Mouse (Mus musculus): ENCODE measurements around the gene Ppp1r27. TPM values are rescaled to one million over a fixed set of nuclear protein-coding genes. Genes with fewer than 3 reads are reported as not detected.

Gene Ppp1r27
- polyA plus RNA-seq, 1 experiment from 2014 or later, result 8.5 TPM

DNA sequence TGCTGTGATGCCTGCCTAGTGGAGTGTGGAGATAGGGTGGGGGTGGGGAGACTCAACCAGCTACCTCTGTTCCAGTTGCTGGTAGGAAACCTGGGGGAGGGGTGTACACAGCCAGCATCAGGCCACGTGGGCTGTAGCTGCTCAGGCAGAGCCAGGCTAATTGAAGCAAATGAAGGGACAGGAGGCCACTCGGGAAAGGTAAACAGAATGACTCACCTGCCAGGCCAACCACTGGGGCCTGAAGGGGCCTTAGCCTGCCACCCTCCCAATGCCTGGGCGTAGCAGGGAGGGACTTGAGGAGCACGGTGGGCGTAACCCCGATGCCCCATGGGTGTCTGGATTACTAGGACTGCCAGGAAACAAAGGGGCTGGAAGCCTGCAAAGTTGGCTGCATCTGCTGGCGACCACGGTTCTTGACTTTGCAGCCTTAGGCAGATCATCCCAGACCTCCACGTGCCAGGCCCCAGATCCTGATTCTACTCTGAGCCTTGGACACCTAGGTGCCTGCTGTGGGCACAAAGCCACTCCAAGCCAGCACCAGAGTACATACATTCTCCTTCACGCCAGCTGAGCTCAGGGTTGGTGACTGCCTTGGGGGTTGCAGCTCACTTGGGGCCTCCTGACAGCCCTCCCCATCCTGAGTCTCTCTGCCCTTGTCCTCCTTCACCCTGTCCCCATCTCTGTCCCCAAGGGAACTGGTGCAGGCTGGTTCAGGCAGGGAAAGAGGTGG, 11.5 kb downstream of the Ppp1r27 start:
- Histone ChIP-seq H3K27ac (ENCODE audit: low read length) (0 out of 2 replicates have a peak overlapping the region, but pooled peaks have one; percentile 61), H3K27me3 (ENCODE audit: control insufficient read depth, insufficient read depth, low read length) (0 out of 2 replicates have a peak, but pooled peaks cover 2% of the 10 kb centered on the region), H3K4me3 (ENCODE audit: low read length) (no peak overlapping the region), H3K9ac (ENCODE audit: low read length) (0 out of 2 replicates have a peak overlapping the region, but pooled peaks have one; percentile 22), H3K9me3 (replicated peaks; ENCODE audit: control insufficient read depth, low read length) (no peaks in the 10 kb centered on the region), H3K4me1 (ENCODE audit: control insufficient read depth, insufficient read depth, low read length) (peaks cover 26% of the 10 kb centered on the region), H3K4me2 (ENCODE audit: low read depth, low read length) (no peak overlapping the region), H3K36me3 (ENCODE audit: control insufficient read depth, insufficient read depth) (peaks cover 15% of the 10 kb centered on the region)
- ATAC-seq (replicated peaks; ENCODE audit: extremely low read depth, insufficient read depth, low FRiP score), result no peak
- WGBS, result 29% methylated on average over 10 of the region's 10 CpGs

DNA sequence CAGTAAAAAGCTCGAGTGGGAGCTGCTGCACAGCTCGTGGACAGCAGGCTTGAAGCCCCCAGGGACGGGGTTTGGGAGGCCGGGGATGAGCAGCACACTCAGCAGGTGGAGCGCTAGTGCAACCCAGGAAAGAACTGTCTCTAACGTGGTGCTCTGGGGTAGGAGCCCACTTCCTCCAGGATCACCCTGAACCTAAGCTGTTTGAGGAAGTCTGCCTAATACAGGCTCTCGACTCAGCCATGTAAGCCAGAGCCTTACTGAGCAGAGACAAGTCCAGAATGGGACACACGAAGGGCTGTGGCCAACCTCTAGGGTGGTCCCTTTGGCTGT, 12.0 kb downstream of the Ppp1r27 start:
- Histone ChIP-seq H3K27ac (ENCODE audit: low read length) (peak overlapping the region; percentile 61), H3K4me2 (ENCODE audit: low read depth, low read length) (no peak overlapping the region), H3K27me3 (ENCODE audit: control insufficient read depth, insufficient read depth, low read length) (0 out of 2 replicates have a peak, but pooled peaks cover 4% of the 10 kb centered on the region), H3K4me3 (ENCODE audit: low read length) (no peak overlapping the region), H3K36me3 (ENCODE audit: control insufficient read depth, insufficient read depth) (peaks cover 9% of the 10 kb centered on the region), H3K9ac (ENCODE audit: low read length) (no peak overlapping the region), H3K9me3 (replicated peaks; ENCODE audit: control insufficient read depth, low read length) (no peaks in the 10 kb centered on the region), H3K4me1 (ENCODE audit: control insufficient read depth, insufficient read depth, low read length) (peaks cover 26% of the 10 kb centered on the region)
- WGBS, result 30% methylated on average over 8 of the region's 8 CpGs
- ATAC-seq (replicated peaks; ENCODE audit: extremely low read depth, insufficient read depth, low FRiP score), result no peak

DNA sequence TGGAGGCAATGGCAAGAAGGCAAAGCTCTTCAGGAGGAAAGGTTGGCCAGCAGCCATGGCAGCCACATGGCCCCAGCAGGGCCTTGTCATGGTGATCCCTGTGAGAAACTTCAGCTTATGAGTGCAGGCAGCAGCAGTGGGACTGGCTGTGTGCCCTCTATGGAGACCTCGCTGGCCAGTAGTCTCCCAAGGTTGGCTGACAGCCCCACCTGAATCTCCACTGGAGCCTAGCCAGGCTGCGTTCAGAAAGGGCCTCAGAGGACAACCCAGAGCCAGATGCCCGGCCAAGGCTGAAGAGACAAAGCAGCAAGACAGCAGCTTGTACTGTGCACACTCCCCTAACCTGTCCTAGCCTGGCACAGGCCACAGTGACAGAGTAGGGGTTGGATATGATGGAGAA, 12.4 kb downstream of the Ppp1r27 start:
- no peak overlapping the region for H3K4me3 ChIP-seq (ENCODE audit: low read length)
- H3K9ac ChIP-seq (ENCODE audit: low read length), result no peak overlapping the region
- no peak overlapping the region for H3K4me2 ChIP-seq (ENCODE audit: low read depth, low read length)
- peaks cover 7% of the 10 kb centered on the region for H3K36me3 ChIP-seq (ENCODE audit: control insufficient read depth, insufficient read depth)
- WGBS, result 33% methylated on average over 3 of the region's 3 CpGs
- no peaks in the 10 kb centered on the region for H3K9me3 ChIP-seq (replicated peaks; ENCODE audit: control insufficient read depth, low read length)
- peaks cover 7% of the 10 kb centered on the region; the same call in 1 of the 2 replicates for H3K27me3 ChIP-seq (ENCODE audit: control insufficient read depth, insufficient read depth, low read length)
- ATAC-seq (replicated peaks; ENCODE audit: extremely low read depth, insufficient read depth, low FRiP score), result peak; percentile 47
- peaks cover 26% of the 10 kb centered on the region for H3K4me1 ChIP-seq (ENCODE audit: control insufficient read depth, insufficient read depth, low read length)
- peak overlapping the region; percentile 61 for H3K27ac ChIP-seq (ENCODE audit: low read length)

DNA sequence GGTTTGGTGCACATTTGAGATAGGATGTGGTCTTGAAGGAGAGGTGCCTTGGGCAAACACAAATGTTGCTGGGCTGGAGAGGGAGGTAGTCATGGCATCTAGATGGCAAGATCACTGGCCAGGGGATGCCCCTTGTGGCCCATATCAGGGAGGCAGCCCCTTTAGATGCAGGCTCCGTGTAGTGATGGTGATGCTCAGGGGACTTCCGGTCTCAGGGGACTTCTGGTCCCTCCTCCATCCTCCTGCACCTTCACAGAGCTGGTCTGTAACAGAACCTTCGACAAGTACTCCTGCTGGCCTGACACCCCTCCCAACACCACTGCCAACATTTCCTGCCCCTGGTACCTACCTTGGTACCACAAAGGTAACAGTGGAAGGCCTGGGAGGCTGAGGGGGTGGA, 15.1 kb downstream of the Ppp1r27 start:
- Histone ChIP-seq H3K9ac (ENCODE audit: low read length) (no peak overlapping the region), H3K4me1 (ENCODE audit: control insufficient read depth, insufficient read depth, low read length) (peaks cover 25% of the 10 kb centered on the region), H3K36me3 (ENCODE audit: control insufficient read depth, insufficient read depth) (no peaks in the 10 kb centered on the region), H3K9me3 (replicated peaks; ENCODE audit: control insufficient read depth, low read length) (no peaks in the 10 kb centered on the region), H3K27ac (ENCODE audit: low read length) (no peak overlapping the region), H3K4me2 (ENCODE audit: low read depth, low read length) (no peak overlapping the region), H3K4me3 (ENCODE audit: low read length) (no peak overlapping the region), H3K27me3 (ENCODE audit: control insufficient read depth, insufficient read depth, low read length) (peaks cover 31% of the 10 kb centered on the region)
- ATAC-seq (replicated peaks; ENCODE audit: extremely low read depth, insufficient read depth, low FRiP score), result no peak
- WGBS, result 63% methylated on average over 3 of the region's 3 CpGs

DNA sequence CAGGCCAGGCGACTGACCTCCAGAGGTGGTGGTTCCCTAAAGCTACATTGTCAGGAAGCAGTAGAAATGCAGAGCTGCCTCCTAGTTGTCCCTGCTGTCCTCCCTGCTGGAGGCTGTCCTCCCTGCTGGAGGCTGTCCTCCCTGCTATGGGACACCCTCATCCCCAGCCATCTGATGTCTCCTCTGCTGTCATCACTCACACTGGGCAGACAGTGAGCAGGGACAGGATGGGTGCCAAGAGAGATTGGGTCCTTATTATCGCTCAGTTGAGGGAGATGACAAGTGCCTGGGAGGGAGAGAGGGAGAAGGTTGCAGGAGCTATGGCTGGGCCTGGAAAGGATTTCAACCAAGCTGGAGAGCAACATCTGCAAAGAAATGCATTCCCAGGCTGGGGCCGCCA, 15.8 kb downstream of the Ppp1r27 start:
- Histone ChIP-seq H3K27ac (ENCODE audit: low read length) (no peak overlapping the region), H3K4me1 (ENCODE audit: control insufficient read depth, insufficient read depth, low read length) (peaks cover 29% of the 10 kb centered on the region), H3K4me3 (ENCODE audit: low read length) (no peak overlapping the region), H3K9me3 (replicated peaks; ENCODE audit: control insufficient read depth, low read length) (no peaks in the 10 kb centered on the region), H3K9ac (ENCODE audit: low read length) (no peak overlapping the region), H3K4me2 (ENCODE audit: low read depth, low read length) (no peak overlapping the region), H3K27me3 (ENCODE audit: control insufficient read depth, insufficient read depth, low read length) (peaks cover 37% of the 10 kb centered on the region), H3K36me3 (ENCODE audit: control insufficient read depth, insufficient read depth) (no peaks in the 10 kb centered on the region)
- no peak for ATAC-seq (replicated peaks; ENCODE audit: extremely low read depth, insufficient read depth, low FRiP score)
- 43% methylated on average over 3 of the region's 3 CpGs for WGBS

DNA sequence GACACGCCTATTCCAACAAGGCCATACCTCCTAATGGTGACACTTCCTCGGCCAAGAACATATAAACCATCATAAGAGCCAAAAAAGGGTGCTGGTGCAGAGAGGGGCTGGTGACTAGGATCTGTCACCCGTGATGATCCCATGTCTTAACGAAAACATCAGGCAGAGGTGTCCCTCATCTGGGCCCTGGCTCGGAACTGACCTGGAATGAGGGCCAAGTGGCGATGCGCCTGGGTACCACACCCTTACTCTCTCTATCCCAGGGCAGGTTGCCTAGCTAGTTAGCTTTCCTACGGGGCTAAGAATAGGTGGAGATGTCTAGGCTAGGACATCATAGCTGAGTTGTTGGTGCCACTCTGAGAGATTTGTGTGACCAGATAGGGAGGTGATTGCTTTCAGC, 16.8 kb downstream of the Ppp1r27 start:
- no peak overlapping the region for H3K27ac ChIP-seq (ENCODE audit: low read length)
- H3K9me3 ChIP-seq (replicated peaks; ENCODE audit: control insufficient read depth, low read length), result no peaks in the 10 kb centered on the region
- H3K4me3 ChIP-seq (ENCODE audit: low read length), result no peak overlapping the region
- H3K9ac ChIP-seq (ENCODE audit: low read length), result no peak overlapping the region
- peaks cover 19% of the 10 kb centered on the region for H3K4me1 ChIP-seq (ENCODE audit: control insufficient read depth, insufficient read depth, low read length)
- H3K27me3 ChIP-seq (ENCODE audit: control insufficient read depth, insufficient read depth, low read length), result peaks cover 48% of the 10 kb centered on the region
- H3K36me3 ChIP-seq (ENCODE audit: control insufficient read depth, insufficient read depth), result no peaks in the 10 kb centered on the region
- H3K4me2 ChIP-seq (ENCODE audit: low read depth, low read length), result no peak overlapping the region
- no peak for ATAC-seq (replicated peaks; ENCODE audit: extremely low read depth, insufficient read depth, low FRiP score)
- WGBS, result 78% methylated on average over 8 of the region's 8 CpGs

DNA sequence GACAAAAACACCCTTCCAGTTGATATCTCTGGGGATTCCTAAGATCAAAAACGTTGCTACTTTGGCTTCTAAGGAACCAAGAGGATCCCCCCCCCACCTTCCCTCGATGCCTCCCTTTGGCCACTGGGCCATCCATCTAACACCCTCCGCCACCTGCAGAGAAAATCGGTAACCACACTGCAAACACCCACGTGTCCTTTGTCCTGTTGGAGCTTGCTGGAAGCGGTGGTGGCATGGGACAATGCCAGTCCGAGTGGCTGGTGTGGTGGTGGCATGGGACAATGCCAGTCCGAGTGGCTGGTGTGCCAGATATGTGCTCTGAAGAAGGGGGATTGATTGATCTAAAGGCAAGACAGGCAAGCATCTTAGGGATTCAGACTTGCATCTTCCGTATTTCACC, 19.3 kb downstream of the Ppp1r27 start:
- ATAC-seq (replicated peaks; ENCODE audit: extremely low read depth, insufficient read depth, low FRiP score), result no peak
- H3K27ac ChIP-seq (ENCODE audit: low read length), result no peak overlapping the region
- no peak overlapping the region for H3K9ac ChIP-seq (ENCODE audit: low read length)
- peaks cover 9% of the 10 kb centered on the region for H3K4me1 ChIP-seq (ENCODE audit: control insufficient read depth, insufficient read depth, low read length)
- peaks cover 61% of the 10 kb centered on the region for H3K27me3 ChIP-seq (ENCODE audit: control insufficient read depth, insufficient read depth, low read length)
- H3K36me3 ChIP-seq (ENCODE audit: control insufficient read depth, insufficient read depth), result no peaks in the 10 kb centered on the region
- no peak overlapping the region for H3K4me2 ChIP-seq (ENCODE audit: low read depth, low read length)
- no peaks in the 10 kb centered on the region for H3K9me3 ChIP-seq (replicated peaks; ENCODE audit: control insufficient read depth, low read length)
- no peak overlapping the region for H3K4me3 ChIP-seq (ENCODE audit: low read length)
- 27% methylated on average over 9 of the region's 9 CpGs for WGBS

DNA sequence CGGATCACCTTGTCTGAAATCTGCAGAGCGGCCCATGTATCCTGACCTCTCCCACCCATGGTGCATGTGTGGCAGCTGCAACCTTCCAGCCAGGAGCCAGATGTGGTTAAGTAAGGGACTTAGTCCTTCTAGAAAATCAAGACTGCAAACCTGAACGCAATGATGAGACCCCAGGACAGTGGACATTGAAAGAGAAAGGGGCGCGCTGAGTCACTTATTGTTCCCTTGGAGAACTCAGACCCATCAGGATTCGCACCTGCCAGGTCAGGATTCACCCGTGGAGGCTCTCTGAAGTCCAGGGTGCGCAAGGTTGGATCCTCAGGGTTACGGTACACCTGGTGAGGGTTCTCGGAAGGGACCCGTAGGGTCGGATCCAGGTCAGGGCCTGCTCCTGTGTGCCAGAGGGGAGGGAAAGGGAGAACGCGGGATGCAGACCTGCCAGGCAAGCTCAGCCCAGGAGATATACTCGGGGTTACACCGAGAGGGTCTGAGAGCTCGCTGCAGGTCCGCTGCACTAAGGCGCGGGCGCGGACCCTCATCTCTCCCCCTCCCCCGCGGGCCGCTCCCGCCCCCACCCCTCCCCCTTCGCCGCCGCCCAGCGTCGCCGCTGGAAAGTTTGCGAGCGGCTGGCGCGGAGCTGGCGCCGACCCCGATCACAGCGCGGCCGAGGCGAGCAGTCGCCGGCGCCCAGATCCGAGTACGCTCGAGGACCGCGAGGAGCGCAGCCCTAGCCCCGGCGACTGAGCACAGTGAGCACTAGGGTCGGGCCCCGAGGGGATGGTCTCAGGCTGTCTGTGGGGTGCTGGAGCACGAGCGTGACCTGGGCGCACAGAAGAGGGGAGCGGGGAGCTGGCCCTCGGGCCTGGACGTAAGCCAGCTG, 20.6 kb downstream of the Ppp1r27 start, which contains the start of gene Gcgr:
Gene Gcgr (plus strand): TSS at position 615 of the 880 bp plus-strand sequence.
- Histone ChIP-seq H3K9ac (ENCODE audit: low read length) (peak within 1 kb of the TSS; percentile 52), H3K9me3 (replicated peaks; ENCODE audit: control insufficient read depth, low read length) (no peaks in the 10 kb centered on the region), H3K4me1 (ENCODE audit: control insufficient read depth, insufficient read depth, low read length) (peaks cover 9% of the 10 kb centered on the region), H3K36me3 (ENCODE audit: control insufficient read depth, insufficient read depth) (no peaks in the 10 kb centered on the region), H3K27me3 (ENCODE audit: control insufficient read depth, insufficient read depth, low read length) (peaks cover 59% of the 10 kb centered on the region), H3K4me3 (ENCODE audit: low read length) (peak within 1 kb of the TSS; percentile 48), H3K27ac (ENCODE audit: low read length) (no peak within 1 kb of the TSS), H3K4me2 (ENCODE audit: low read depth, low read length) (peak within 1 kb of the TSS; percentile 71)
- ATAC-seq (replicated peaks; ENCODE audit: extremely low read depth, insufficient read depth, low FRiP score), result peak; percentile 34; the same call in 1 of the 2 replicates
- WGBS, result 9% methylated on average over 56 of the region's 62 CpGs

DNA sequence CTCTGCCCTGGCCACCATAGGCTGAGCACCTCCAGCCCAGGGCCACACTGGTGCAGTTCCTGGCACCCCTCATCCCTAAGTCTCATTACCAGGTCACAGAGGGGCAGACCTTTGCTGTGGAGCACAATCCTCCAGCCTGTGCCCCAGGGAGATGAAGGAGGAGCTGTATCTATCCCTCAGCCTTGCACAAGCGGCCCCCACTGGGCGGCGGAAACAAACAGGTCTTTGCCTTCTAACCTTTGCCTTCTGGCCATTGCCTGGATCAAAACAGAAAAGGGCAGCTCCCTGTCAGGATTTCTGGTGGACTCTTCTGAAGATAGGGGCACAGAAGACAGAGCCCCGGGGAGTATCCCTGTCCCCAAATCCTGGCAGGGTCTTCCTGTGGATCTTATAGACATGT, 22.0 kb downstream of the Ppp1r27 start:
- Histone ChIP-seq H3K4me3 (ENCODE audit: low read length) (no peak overlapping the region), H3K4me2 (ENCODE audit: low read depth, low read length) (no peak overlapping the region), H3K4me1 (ENCODE audit: control insufficient read depth, insufficient read depth, low read length) (peaks cover 9% of the 10 kb centered on the region), H3K9me3 (replicated peaks; ENCODE audit: control insufficient read depth, low read length) (no peaks in the 10 kb centered on the region), H3K27ac (ENCODE audit: low read length) (no peak overlapping the region), H3K27me3 (ENCODE audit: control insufficient read depth, insufficient read depth, low read length) (peaks cover 56% of the 10 kb centered on the region), H3K9ac (ENCODE audit: low read length) (no peak overlapping the region), H3K36me3 (ENCODE audit: control insufficient read depth, insufficient read depth) (no peaks in the 10 kb centered on the region)
- WGBS, result 54% methylated on average over 4 of the region's 4 CpGs
- no peak for ATAC-seq (replicated peaks; ENCODE audit: extremely low read depth, insufficient read depth, low FRiP score)
